Mouse (Mus musculus) C2C12 (cell line): ENCODE data around the gene Dctpp1. TPM values are rescaled to one million over a fixed set of nuclear protein-coding genes. Genes with fewer than 3 reads are reported as not detected.

Experiments used
- H3K27me3 ChIP-seq: one replicate; pipeline ENCODE4 v1.6.1; 2011; ENCODE audit not compliant: control insufficient read depth, insufficient read depth, insufficient read length
- H3K36me3 ChIP-seq: one replicate; pipeline ENCODE4 v1.6.1; 2011; ENCODE audit not compliant: control insufficient read depth, insufficient read depth
- H3K4me3 ChIP-seq: one replicate; pipeline ENCODE4 v1.5.1; 2011; ENCODE audit warnings: mild to moderate bottlenecking, control low read depth; ENCODE audit not compliant: poor library complexity, insufficient read depth, severe bottlenecking
- H3K79me2 ChIP-seq: one replicate; pipeline ENCODE4 v1.6.1; 2011; ENCODE audit not compliant: control insufficient read depth, insufficient read depth
- H3K79me3 ChIP-seq: one replicate; pipeline ENCODE4 v1.6.1; 2011; ENCODE audit warnings: low read depth, control low read depth
- H3ac ChIP-seq: one replicate; pipeline ENCODE3; 2011; ENCODE audit warnings: low read depth; ENCODE audit not compliant: control insufficient read depth, insufficient read length
- CEBPB ChIP-seq: IDR thresholded peaks from one replicate; pipeline ENCODE4 v1.6.1; 2011; ENCODE audit warnings: low read depth, mild to moderate bottlenecking, control low read depth, moderate library complexity
- CTCF ChIP-seq: IDR thresholded peaks from one replicate; pipeline ENCODE4 v1.5.1; 2011; ENCODE audit not compliant: control insufficient read depth, insufficient read depth, insufficient read length
- FOSL1 ChIP-seq: IDR thresholded peaks from one replicate; pipeline ENCODE4 v1.8.0; 2011; ENCODE audit warnings: mild to moderate bottlenecking, low read length; ENCODE audit not compliant: poor library complexity, insufficient read depth, severe bottlenecking
- MAX ChIP-seq: IDR thresholded peaks from one replicate; pipeline ENCODE4 v1.6.1; 2011; ENCODE audit warnings: mild to moderate bottlenecking, control low read depth
- MYOD1 ChIP-seq: IDR thresholded peaks from one replicate; pipeline ENCODE4 v1.6.1; 2011; ENCODE audit warnings: low read depth; ENCODE audit not compliant: control insufficient read depth, insufficient read length
- MYOG ChIP-seq: IDR thresholded peaks from one replicate; pipeline ENCODE4 v1.6.1; 2011; ENCODE audit not compliant: control insufficient read depth, insufficient read length; ENCODE audit errors: extremely low read depth
- USF1 ChIP-seq: IDR thresholded peaks from one replicate; pipeline ENCODE4 v1.6.1; 2011; ENCODE audit warnings: low read depth, mild to moderate bottlenecking, control low read depth, moderate library complexity
- long read RNA-seq, 2 experiments: library from polyadenylated mRNA; unstranded; transcript quantifications; one replicate each; pipeline ENCODE4 v2.0.0; 2019 to 2020
- polyA plus RNA-seq: library from polyadenylated mRNA; unstranded; fragments of >200 nt; fragmentation: generic; extraction: Trizol; gene quantifications from one replicate; pipeline ENCODE4 v1.2.1, GENCODE M21; 2012; ENCODE audit warnings: missing spikeins

Gene Dctpp1
- polyA plus RNA-seq: 226 TPM
- long read RNA-seq, experiment 1, transcript Dctpp1-201 (3 exons, 676 nt): major isoform, 47 of 49 reads
- long read RNA-seq, experiment 1, partial matches to known transcripts: 1 of 49 reads
- long read RNA-seq, experiment 1, other reads (novel, unspliced or antisense): 1 of 49 reads
- long read RNA-seq, experiment 2, transcript Dctpp1-201 (3 exons, 676 nt): major isoform, 13 of 13 reads
- long read RNA-seq, experiment 2, partial matches to known transcripts: 0 of 13 reads
- long read RNA-seq, experiment 2, other reads (novel, unspliced or antisense): 0 of 13 reads

DNA sequence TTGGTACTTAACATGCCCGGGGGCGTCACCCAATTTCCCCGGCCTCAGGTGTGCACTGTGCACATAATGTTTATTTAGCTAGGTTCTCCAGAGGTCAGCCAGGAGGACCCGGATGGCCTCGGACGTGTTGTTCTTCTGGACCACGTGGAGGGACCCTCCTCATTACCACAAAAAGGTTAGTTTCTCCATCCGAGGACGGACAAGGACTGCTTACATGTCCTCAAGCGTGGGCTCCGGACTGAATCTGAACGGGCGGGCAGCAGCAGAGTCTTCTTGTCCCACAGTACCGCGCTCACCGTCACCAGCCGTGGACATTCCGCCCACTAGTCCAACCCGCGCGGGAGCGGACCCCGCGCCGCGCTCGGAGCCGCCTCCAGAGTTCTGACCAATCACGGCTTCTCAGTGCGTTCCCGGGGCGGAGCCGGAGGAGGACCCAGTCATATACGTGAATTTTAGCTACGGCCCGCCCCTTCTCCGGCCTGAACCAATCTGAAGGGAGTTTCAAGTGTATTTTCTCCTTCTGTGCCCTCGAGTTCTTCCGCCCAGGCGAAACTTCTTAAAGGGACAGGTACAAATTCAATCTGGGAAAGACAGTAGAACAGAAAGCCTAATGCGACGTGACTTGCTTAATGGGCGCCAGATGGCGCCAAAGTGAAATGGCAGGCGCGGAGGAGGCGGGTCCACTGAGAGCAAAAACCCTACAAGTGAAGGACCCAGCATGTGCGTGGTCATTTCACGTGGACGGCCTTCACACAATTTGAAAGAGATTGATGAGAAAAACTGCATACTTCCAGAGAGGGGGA lies at the start of gene Dctpp1:
Gene Dctpp1, minus strand, starts transcription at position 401 of the 803 bp plus-strand sequence.
- Histone ChIP-seq H3K79me3 (peaks cover 5% of the 10 kb centered on the region), H3K36me3 (peaks cover 13% of the 10 kb centered on the region), H3K79me2 (peaks cover 17% of the 10 kb centered on the region), H3K27me3 (no peaks in the 10 kb centered on the region), H3K4me3 (peak within 1 kb of the TSS; percentile 61), H3ac (peak within 1 kb of the TSS; percentile 71)
- peak; percentile 71 for TF ChIP-seq CTCF
- no peak for TF ChIP-seq MYOD1
- TF ChIP-seq MAX: peak; percentile 82
- TF ChIP-seq USF1: no peak
- no peak for TF ChIP-seq CEBPB
- no peak for TF ChIP-seq MYOG
- TF ChIP-seq FOSL1: no peak

GRCm38 (mm10) chr7:127309951-127310350 lies 49.4 kb upstream of the Dctpp1 start:
- Histone ChIP-seq H3K79me3 (no peaks in the 10 kb centered on the region), H3K27me3 (peaks cover 57% of the 10 kb centered on the region), H3K79me2 (no peaks in the 10 kb centered on the region), H3ac (no peak overlapping the region), H3K36me3 (no peaks in the 10 kb centered on the region), H3K4me3 (no peak overlapping the region)
- TF ChIP-seq MYOG: no peak
- no peak for TF ChIP-seq FOSL1
- TF ChIP-seq CEBPB: no peak
- no peak for TF ChIP-seq USF1
- TF ChIP-seq MAX: no peak
- TF ChIP-seq CTCF: no peak
- no peak for TF ChIP-seq MYOD1

DNA sequence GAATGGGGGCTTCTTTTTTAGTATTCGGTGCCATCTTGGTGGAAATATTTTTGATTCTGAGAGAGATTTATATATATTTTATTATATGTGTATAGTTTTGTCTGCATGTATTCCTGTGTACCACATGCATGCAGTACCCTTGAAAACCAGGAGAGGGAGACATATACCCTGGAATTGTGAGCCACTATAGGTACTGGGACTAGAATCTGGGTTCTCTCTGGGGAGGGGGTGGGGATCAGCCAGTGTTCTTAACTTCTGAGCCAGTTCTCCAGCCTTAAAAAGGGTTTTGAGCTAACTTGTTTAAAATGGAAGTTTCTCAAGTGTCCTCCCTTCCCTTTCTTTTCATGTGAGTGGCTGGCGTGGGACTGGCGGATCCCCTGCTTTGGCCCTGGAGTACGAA lies 48.4 kb upstream of the Dctpp1 start:
- H3ac ChIP-seq: no peak overlapping the region
- H3K79me2 ChIP-seq: no peaks in the 10 kb centered on the region
- H3K4me3 ChIP-seq: no peak overlapping the region
- TF ChIP-seq USF1: no peak
- TF ChIP-seq FOSL1: no peak
- peak; percentile 2 for TF ChIP-seq CTCF
- no peak for TF ChIP-seq MAX
- peaks cover 57% of the 10 kb centered on the region for H3K27me3 ChIP-seq
- H3K36me3 ChIP-seq: no peaks in the 10 kb centered on the region
- no peaks in the 10 kb centered on the region for H3K79me3 ChIP-seq

- no peak for TF ChIP-seq MYOD1
- no peak for TF ChIP-seq CEBPB
- no peak for TF ChIP-seq MAX
- no peak for TF ChIP-seq USF1
- TF ChIP-seq CTCF: no peak
- TF ChIP-seq FOSL1: no peak
- no peak for TF ChIP-seq MYOG
- Histone ChIP-seq H3ac (no peak overlapping the region), H3K27me3 (peaks cover 60% of the 10 kb centered on the region)
Measured at GRCm38 (mm10) chr7:127308431-127308830, 47.9 kb upstream of the Dctpp1 start.

DNA sequence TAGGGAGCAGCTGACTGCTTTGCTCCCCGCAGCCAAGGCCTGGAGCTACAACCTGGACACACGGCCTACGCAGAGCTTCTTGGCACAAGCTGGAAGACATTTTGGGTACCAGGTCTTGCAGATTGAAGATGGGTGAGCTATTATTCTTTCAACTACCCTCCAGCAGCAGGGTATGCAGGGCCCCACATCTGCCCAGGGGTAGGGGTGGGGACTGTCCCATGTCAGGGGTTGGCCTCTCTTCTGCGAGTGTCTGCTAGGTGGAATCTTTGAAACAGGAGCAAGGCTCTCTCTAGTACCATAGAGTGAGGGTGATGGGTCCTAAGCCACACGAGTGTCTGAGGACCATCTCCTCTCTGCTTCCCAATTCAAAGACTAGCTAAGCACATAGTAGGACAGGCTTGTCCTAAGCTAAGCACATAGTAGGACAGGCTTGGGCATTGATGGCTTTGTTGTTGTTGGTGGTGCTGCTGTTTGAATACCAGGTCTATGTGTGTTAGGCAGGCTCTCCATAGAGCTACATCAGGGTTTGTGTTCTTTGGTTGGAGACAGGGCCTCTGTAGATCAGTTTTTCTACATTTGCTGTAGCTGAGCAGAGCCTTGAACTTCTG lies 37.2 kb upstream of the Dctpp1 start:
- Histone ChIP-seq H3K79me3 (no peaks in the 10 kb centered on the region), H3K27me3 (peaks cover 48% of the 10 kb centered on the region), H3ac (no peak overlapping the region), H3K4me3 (no peak overlapping the region), H3K36me3 (no peaks in the 10 kb centered on the region), H3K79me2 (no peaks in the 10 kb centered on the region)
- TF ChIP-seq MAX: no peak
- TF ChIP-seq FOSL1: no peak
- no peak for TF ChIP-seq CEBPB
- no peak for TF ChIP-seq MYOG
- no peak for TF ChIP-seq CTCF
- no peak for TF ChIP-seq USF1
- TF ChIP-seq MYOD1: no peak

More at GRCm38 (mm10) chr7:127308431-127308830, 47.9 kb upstream of the Dctpp1 start:
- no peaks in the 10 kb centered on the region for H3K36me3 ChIP-seq
- H3K79me2 ChIP-seq: no peaks in the 10 kb centered on the region
- no peak overlapping the region for H3K4me3 ChIP-seq
- H3K79me3 ChIP-seq: no peaks in the 10 kb centered on the region
